Mouse (Mus musculus): ENCODE results near the gene Ogg1. TPM values are rescaled to one million over a fixed set of nuclear protein-coding genes. Genes with fewer than 3 reads are reported as not detected.

The Ogg1 gene
- total RNA-seq (2021): 1 to 10 TPM; 7.4 to 7.9 TPM
- long read RNA-seq, experiment 1, transcript Ogg1-201 (7 exons, 1,549 nt): major isoform, 5 of 9 reads
- long read RNA-seq, experiment 1, partial matches to known transcripts: 0 of 9 reads
- long read RNA-seq, experiment 1, other reads (novel, unspliced or antisense): 3 of 9 reads
- long read RNA-seq, experiment 2, transcript Ogg1-203 (7 exons, 1,601 nt): major isoform, 5 of 10 reads
- long read RNA-seq, experiment 2, partial matches to known transcripts: 1 of 10 reads
- long read RNA-seq, experiment 2, other reads (novel, unspliced or antisense): 0 of 10 reads

DNA sequence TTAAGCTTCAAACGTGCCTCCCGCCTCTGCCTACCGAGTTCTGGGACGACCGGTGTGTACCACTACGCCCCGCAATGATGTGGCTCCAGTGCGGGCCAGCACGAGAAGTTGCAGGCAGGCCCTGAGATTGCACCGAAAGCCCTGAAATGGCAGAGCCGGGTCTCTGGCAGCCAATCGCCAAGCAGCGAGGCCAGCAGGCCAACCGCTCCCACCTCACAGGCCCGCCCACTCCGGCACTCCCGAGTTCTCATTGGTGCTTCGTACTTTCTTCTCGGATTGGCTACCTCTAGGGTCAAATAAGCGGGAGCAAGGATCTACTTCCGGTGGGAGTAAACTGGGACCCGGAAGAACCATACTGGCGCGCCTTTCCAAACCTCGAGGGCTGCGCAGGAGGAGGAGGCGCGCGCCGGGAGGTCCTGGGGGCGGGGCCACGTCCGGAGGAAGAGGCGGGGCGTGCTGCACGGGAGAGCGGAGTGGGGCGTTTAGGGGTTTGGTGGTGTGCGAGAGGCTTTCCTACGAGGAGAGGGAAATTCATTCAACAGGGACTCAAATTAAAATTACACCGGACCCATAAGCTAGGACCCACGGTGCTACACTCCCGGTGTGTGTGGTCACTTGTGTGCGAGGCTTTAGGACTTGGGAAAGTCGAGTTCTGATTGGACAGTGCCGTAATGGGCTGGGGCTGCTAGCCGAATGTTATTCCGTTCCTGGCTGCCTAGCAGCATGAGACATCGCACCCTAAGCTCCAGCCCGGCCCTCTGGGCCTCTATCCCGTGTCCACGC, at the start of gene Ogg1:
TSS of gene Ogg1 (plus strand) at position 440 of the 783 bp plus-strand sequence.
- peak; percentile 95 to 99 for DNase-seq (ENCODE audit: low spot score in 2 of 2)

DNA sequence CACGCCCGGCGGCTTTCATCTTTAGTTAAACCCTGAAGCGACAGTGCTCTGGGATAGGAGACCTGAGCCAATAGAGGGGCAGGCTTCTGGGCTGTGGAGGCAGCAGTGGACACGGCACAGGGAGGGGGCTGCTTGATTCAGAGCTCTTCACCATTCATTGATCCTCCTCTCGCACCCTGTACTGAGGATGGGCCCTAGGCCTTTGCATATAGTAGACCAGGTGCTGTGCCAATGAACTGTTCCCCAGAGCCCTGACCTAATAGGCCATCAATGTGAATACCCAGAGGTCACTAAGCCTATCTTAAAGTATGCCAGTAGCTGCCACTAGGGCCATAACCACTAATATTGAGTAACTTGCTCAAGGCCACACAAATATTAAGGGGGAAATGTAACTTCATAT, 45.1 kb upstream of the Ogg1 start:
- DNase-seq (ENCODE audit: low spot score in 2 of 2): no peak

DNA sequence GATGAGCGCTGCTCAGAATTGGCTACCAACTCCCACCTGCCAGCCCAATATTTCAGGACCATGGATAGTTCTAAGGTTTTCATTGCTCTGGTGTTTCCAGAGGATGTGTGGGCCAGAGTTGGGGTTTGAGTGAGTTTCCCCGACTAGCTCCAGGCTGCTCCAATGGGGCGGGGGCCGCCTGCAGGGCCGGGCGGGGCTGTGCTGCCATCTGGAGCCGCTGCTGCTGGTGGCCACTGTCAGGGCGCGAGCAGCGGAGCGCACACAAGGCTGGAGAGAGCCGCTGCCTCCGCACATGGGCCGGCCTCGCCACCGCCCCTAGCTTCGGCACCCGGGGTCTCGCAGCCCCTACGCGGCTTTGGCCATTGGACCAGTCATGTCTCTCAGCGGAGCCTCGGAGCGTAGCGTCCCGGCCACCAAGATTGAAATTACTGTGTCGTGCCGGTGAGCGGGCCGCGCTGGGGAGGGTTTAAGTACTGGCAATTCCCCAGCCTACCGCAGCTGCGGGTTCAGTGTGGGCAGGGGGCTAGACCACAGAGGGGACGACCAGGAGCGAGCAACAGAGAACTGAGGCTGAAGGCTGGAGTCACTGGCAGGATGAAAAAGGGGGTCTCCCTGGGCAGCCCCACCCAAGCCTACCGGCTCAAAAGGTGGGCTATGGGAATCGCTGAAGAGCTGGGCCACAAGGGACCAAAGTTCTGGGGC, 44.5 kb upstream of the Ogg1 start, which contains the start of gene Cpne9:
TSS of gene Cpne9 (plus strand) at position 207 of the 702 bp plus-strand sequence.
- peak; percentile 54 to 64 for DNase-seq (ENCODE audit: low spot score in 2 of 2)

DNA sequence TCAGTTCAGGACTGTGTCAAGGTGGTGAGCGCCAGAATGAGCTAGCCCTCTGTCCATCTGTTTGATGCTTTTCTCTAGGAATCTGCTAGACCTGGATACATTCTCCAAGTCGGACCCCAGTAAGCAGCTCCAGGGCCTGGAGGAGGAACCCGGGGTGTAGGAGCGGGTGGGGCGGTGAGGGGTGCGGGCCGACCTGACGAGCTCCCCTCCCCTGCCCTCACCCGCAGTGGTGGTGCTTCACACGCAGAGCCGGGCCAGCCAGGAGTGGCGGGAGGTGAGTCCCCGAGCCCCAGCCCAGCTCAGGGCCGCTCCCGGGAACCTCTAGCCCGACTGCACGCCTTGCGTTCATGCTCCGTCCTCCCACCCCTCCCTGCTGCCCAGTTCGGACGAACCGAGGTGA, 43.8 kb upstream of the Ogg1 start:
- DNase-seq (ENCODE audit: low spot score in 2 of 2): peak; percentile 7 to 28

DNA sequence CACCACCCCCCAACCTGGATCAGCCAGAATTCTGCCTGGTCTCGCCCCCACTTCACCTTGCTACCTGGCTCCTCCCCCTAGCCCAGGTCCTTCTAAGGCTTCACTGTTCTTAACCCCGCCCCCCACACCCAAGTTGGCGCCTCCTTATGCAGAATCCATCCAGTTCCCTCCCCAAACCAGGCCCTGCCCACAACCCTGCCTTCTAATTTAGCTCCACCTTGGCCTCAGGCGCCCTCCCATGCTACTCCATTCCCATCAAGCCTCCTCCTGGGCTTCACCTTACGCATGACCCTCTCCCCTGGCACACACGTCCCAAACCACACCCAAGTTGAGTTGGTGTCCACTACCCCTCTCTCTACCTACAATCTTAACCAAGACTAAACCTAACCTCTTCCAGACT, 43.3 kb upstream of the Ogg1 start:
- DNase-seq (ENCODE audit: low spot score in 2 of 2): peak in 1 of 2 experiments; percentile 9

DNA sequence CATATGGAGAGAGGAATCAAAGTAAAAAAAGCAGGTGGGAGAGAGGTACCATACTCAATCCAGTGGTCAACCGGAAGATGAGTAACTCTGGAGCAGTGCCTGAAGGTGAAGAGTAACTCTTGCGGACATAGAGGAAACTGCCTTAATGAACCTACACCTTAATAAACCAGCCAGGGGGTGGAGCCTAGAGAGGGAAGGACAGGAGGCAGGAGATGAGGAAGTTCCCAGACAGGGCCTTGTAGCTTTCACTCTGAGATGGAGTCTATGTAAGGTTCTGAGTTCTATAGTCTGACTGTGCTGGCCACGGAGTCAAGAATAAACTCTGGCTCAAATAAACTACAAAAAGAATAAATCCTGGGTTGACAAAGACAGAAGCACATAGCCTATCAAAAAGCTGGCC, 41.8 kb upstream of the Ogg1 start:
- DNase-seq (ENCODE audit: low spot score in 2 of 2): no peak

DNA sequence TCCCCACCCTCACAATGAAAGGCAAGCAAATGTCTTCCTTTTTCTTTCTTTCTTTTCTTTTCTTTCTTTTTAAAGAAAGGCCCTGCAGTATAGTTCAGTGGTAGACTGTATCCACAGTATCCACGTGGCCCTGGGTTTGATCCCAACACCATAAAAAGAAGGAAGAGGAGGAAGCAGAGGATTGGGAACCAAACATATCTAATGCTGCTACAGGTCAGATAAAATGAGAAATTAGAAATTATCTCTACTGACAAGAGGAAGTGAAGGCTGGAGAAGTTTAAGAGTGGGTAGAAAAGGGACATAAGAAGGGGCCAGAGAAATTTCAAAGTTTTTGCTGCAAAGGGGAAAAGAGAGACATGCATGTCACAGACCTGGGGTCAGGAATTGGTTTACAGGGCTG, 40.5 kb upstream of the Ogg1 start:
- no peak for DNase-seq (ENCODE audit: low spot score in 2 of 2)

DNA sequence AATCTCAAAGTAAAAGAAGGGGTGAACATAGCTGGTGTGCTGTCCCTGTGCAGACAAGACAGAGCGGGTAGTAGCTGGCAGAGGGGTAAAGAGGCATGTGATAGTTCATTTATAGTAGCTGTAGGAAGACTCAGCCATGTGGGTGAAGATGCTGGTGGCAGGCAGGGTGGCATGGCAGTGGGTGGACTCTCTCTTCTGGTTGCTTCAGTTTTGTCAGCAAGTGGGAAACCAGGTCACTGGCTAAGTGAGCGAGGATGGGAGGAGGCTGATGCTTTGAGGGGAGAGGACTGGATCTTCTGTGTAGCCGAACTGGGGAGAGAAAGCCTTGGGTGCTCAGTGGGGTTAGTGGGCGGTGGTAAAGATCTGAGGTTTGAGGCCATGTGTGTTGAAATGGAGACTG, 39.5 kb upstream of the Ogg1 start:
- DNase-seq (ENCODE audit: low spot score in 2 of 2): peak; percentile 55 to 75

DNA sequence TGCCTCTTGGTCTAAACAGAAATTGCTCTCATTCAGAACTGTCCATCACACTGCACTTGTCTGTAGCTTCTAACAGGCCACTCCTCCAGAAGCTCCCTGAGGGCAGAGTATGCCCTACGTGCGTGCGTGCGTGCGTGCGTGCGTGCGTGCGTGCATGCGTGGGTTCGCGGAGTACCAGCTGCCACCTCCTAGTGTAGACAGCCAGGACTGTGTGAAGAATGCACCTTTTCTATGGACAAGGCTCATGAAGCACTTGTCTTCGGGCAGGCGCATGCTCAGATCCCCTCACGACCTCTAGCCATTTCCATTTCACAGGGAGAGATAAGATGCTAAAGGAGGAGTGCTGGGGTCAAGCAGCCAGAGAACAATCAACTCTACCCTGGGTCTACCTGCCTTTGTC, 37.4 kb upstream of the Ogg1 start:
- DNase-seq (ENCODE audit: low spot score in 2 of 2): no peak

DNA sequence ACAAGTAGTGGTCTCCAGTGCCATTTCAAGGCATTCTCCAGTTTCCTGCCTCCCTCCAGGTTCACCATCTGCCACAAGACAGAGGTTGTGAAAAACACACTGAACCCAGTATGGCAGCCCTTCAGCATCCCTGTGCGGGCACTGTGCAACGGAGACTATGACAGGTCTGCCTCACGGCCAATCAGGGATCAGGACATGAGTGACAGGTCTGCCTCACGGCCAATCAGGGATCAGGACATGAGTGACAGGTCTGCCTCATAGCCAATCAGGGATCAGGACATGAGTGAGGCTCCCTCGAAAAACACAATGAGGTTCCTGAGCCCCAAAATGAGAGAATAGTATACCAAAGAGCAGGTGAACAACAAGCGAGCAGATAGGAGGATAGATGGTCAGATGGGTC, 36.4 kb upstream of the Ogg1 start:
- DNase-seq (ENCODE audit: low spot score in 2 of 2): no peak

DNA sequence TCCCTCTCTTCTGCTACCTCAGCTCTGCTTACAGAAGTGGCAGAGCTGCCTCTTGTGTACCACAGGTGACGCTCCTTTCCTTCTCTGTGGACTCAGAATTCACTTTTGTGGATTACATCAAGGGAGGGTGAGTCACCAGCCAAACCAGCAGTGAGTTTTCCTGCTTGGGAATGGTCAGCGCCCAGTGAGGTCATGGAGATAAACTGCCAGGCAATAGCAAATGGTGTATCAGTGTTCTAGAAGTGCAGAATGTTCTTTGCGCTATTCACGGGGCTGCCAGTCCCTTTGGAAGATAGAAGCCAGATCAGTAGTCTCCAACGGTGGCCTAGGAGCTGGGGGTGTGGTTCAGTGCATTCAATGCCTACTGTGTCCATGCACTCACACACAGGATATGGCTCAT, 33.8 kb upstream of the Ogg1 start:
- no peak for DNase-seq (ENCODE audit: low spot score in 2 of 2)

DNA sequence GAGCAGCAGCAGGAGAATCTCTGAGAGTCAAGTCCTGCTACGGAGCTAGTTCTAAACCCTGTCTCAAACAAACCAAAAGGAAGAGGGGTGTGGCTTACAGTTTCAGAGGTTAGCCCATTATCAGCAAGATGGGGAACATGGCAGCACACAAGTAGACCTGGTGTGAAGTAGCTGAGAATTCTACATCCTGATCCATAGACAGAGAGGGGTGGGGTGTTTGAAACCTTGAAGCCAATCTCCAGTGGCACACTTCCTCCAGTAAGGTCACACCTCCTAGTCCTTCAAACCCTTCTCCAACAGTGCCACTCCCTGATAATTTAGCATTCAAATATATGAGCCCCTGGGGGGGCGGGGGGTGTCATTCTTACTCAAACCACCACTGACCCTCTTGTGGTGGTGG, 30.7 kb upstream of the Ogg1 start:
- DNase-seq (ENCODE audit: low spot score in 2 of 2): no peak

DNA sequence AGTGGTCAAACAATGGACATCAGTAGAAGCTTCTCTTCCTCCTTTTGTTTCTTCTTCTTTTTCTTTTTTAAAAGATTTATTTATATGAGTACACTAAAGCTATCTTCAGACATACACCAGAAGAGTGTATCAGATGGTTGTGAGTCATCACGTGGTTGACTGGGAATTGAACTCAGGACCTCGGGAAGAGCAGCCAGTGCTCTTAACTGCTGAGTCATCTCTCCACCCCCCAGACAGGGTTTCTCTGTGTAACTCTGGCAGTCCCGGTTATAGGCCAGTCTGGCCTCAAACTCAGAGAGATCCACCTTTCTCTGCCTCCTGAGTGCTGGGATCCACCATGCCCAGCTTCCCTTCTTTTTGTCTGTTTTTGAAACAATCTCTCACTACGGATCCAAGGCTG, 30.1 kb upstream of the Ogg1 start:
- DNase-seq (ENCODE audit: low spot score in 2 of 2): no peak

DNA sequence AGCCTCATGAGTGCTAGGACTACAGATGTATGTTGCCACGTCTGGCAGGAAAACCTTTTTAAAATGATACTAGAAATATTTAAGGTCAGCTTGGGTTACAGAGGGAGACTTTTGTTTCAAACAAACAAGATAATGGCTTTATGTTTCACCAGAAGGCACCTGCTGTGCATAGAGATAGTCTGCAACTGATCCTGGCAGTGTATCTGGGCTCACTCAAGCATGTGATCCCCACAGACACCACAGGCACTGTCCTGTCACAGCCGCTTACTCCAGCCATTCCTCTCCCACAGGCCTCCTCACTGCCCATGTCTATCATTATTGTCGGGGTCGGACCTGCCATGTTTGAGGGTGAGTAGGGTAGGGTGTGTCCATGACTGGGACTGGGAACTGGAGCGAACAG, 25.4 kb upstream of the Ogg1 start:
- DNase-seq (ENCODE audit: low spot score in 2 of 2): no peak

DNA sequence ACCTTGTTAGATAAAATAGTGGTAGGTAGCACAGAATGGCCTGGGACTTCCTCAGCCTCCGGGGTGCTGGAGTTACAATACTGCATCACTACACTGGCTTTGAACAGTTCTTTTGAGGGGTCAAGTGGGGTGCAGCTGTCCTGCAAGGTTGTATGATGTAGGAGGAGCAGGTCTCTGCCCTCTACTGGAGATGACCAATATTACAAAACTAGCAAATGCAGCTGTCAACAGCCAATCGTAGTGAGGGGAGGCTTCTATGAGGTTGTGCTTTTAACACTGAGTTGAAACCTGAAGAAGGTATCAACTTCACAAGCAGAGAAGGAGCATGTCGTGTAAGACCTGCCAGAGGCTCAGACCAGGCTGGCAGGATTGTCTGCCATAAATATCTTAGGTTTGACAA, 24.5 kb upstream of the Ogg1 start:
- no peak for DNase-seq (ENCODE audit: low spot score in 2 of 2)

DNA sequence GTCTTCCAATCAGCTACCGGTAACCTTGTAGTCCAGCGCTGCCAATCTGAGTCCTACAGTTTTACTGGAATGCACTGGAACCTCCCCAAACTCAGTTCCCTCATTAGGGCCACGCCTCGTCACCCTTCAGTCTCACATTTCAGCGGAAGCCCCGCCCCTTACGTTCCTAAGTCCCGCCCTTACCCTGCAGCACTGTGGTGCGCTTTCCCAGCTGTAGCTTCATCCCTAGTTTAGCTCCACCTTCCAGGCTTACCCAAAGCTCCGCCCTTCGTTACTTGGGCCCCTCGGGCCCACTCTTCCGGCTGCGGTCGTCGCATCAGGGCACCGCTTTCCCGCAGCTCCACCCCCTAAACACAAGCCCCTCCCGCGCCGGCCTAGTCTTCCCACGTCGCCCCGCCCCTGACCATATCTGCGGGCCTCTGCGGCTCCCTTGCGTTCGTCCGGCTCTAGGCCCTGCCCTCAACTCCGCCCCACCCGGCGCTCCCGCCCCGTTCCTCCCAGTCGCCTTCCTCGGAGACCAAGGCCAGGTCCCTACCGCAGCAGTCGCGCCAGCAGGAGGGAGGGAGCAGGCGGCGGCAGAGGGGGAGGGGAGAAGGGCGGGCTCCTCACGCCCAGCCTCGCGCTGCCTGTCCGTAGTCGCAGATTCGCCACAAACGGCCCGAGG, 20.3 kb upstream of the Ogg1 start:
- peak; percentile 98 to 99 for DNase-seq (ENCODE audit: low spot score in 2 of 2)

DNA sequence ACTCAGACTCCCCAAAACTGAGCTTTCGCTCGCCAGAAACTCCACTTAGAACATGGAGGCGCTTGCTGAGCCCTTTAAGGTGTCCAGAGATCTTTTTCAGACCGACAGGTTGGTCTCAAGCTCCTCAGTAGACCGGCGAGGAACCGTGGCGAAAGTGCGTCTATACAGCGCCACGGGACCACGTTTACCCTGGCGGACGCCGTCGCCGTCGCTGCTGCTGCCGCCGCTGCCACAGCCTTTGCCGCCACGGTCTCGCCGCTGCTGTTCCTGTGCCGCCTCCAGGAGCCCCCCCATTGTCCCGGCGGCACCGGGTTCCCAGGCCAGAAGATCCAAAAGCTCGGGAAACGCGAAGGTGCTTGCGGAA, 19.8 kb upstream of the Ogg1 start, which contains the start of gene Brpf1:
TSS of gene Brpf1 (plus strand) at position 152 of the 364 bp plus-strand sequence.
- no peak for DNase-seq (ENCODE audit: low spot score in 2 of 2)

DNA sequence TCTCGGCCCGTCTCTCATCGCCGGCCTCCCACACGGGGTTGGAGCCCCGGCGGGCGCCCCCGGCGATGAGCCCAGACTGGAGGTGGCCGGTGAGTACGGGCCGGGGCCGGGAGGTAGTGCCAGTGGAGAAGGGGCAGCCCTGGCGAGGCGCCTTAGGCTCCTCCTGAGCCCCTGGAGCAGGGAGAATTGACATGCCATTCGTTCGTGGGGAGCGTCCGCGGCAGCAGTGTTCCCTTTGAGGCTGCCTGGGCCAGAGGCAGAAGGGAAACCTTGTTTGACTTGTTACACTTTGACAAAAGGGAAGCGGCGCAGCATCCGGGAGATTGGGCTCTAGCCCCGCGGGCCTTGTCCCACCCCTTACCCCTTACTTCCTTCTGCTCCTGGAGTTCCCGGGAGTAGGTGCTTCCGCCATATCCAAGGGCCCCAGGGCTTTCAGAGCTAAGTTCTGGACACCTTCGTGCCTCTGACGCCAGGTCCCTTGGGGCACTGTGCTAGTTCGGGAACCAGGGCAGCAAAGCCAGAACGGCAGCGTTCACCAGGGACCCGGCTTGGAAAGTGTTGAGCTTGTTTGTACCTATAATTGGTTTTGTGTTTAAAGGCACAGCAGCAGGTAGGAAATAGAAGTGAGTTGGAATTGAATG, 19.2 kb upstream of the Ogg1 start:
- DNase-seq (ENCODE audit: low spot score in 2 of 2): peak in 1 of 2 experiments; percentile 32

DNA sequence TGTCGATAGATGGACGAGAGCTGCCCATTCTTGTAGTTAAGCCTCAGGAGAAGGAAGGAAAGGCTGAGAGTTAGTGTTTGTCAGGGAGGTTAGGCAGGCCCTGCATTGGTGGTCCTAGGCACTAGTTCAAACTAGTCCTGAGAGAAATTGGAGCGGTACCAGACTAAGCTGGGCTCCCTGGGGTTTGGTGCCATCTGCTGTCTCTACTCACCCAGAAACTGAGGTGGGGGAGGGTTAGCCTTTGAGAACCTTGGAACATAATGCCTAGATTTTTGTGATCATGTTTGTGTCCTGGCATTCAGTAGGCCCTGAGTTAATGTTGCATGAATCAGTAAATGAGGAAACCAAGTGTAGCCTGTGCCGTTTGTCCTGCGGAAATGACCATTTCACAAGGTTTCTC, 18.6 kb upstream of the Ogg1 start:
- peak; percentile 27 to 49 for DNase-seq (ENCODE audit: low spot score in 2 of 2)

DNA sequence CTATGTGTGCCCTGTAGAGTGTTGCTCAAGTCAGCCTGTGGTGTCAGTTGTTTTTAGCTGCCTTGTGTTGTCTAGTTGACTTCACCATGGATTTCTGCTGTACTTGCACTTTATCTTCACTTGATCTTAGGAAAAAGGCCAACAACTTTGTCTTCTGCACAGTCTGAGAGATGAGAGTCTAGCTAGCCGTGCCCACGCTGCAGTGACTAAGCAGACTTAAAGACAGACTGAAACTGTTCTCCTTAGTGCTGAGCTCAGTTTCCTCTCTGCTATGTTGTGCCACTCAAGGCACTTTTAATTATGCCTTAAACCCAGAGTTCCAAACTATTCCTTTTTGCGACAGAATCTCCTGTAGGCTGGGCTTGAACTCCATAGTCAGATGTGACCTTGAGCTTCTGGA, 10.8 kb upstream of the Ogg1 start:
- DNase-seq (ENCODE audit: low spot score in 2 of 2): no peak

DNA sequence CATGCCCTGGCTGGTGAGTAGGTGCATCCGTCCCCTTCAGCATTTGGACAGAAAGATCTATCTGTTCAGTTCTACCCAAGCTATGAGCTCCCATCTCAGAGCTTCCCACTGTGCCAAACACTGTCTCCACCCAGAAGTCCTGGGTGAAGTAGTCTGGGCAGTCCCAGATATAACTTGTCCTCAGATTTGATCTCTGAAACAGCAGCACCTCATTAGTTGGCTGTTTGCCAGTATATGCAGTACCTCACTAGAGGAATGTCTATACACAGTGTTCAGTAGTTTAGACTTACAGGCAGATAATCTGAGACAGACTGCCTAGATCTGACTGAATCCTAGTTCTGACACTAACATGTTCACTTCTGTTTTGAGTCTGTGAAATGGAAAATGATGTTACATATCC, 2.6 kb downstream of the Ogg1 start:
- no peak for DNase-seq (ENCODE audit: low spot score in 2 of 2)
